Mouse (Mus musculus): ENCODE measurements around the gene Faap20. TPM values are rescaled to one million over a fixed set of nuclear protein-coding genes. Genes with fewer than 3 reads are reported as not detected.

Gene Faap20
- polyA plus RNA-seq, 1 experiment: 30.6 TPM

GRCm38 (mm10) chr4:155218104-155218732 is 31.4 kb upstream of the Faap20 start:
- peaks cover 85% of the 10 kb centered on the region for H3K79me3 ChIP-seq (ENCODE audit: low read depth)
- H3K27me3 ChIP-seq (ENCODE audit: control insufficient read depth, insufficient read depth, insufficient read length): no peaks in the 10 kb centered on the region
- TF ChIP-seq CTCF (IDR thresholded peaks at IDR 0.05; ENCODE audit: control insufficient read depth, insufficient read depth, insufficient read length) (no peak), FOSL1 (IDR thresholded peaks at IDR 0.05; ENCODE audit: insufficient read depth, low read length, poor library complexity, severe bottlenecking) (no peak)
- H3K36me3 ChIP-seq (ENCODE audit: control insufficient read depth, insufficient read depth): peaks cover 9% of the 10 kb centered on the region
- H3K4me3 ChIP-seq (ENCODE audit: insufficient read depth, poor library complexity, severe bottlenecking): no peak overlapping the region
- H3ac ChIP-seq (ENCODE audit: control insufficient read depth, insufficient read length, low read depth): no peak overlapping the region
- peaks cover 94% of the 10 kb centered on the region for H3K79me2 ChIP-seq (ENCODE audit: control insufficient read depth, insufficient read depth)

GRCm38 (mm10) chr4:155219271-155220212 is 30.1 kb upstream of the Faap20 start:
- Histone ChIP-seq H3K79me3 (ENCODE audit: low read depth) (peaks cover 72% of the 10 kb centered on the region), H3K36me3 (ENCODE audit: control insufficient read depth, insufficient read depth) (peaks cover 9% of the 10 kb centered on the region), H3K4me3 (ENCODE audit: insufficient read depth, poor library complexity, severe bottlenecking) (peak overlapping the region; percentile 78), H3K79me2 (ENCODE audit: control insufficient read depth, insufficient read depth) (peaks cover 81% of the 10 kb centered on the region), H3K27me3 (ENCODE audit: control insufficient read depth, insufficient read depth, insufficient read length) (no peaks in the 10 kb centered on the region), H3ac (ENCODE audit: control insufficient read depth, insufficient read length, low read depth) (peak overlapping the region; percentile 61)
- TF ChIP-seq MYOD1 (IDR thresholded peaks at IDR 0.05; ENCODE audit: control insufficient read depth, insufficient read length, low read depth): no peak
- TF ChIP-seq USF1 (IDR thresholded peaks at IDR 0.05; ENCODE audit: low read depth): peak; percentile 62

GRCm38 (mm10) chr4:155220213-155221100 is 29.1 kb upstream of the Faap20 start:
- peak overlapping the region; percentile 78 for H3K4me3 ChIP-seq (ENCODE audit: insufficient read depth, poor library complexity, severe bottlenecking)
- H3K36me3 ChIP-seq (ENCODE audit: control insufficient read depth, insufficient read depth): peaks cover 9% of the 10 kb centered on the region
- TF ChIP-seq MYOG (IDR thresholded peaks at IDR 0.05; ENCODE audit: control insufficient read depth, extremely low read depth, insufficient read length) (no peak), CEBPB (IDR thresholded peaks at IDR 0.05; ENCODE audit: low read depth) (no peak), USF1 (IDR thresholded peaks at IDR 0.05; ENCODE audit: low read depth) (no peak), MYOD1 (IDR thresholded peaks at IDR 0.05; ENCODE audit: control insufficient read depth, insufficient read length, low read depth) (no peak), CTCF (IDR thresholded peaks at IDR 0.05; ENCODE audit: control insufficient read depth, insufficient read depth, insufficient read length) (no peak), MAX (IDR thresholded peaks at IDR 0.05) (no peak), FOSL1 (IDR thresholded peaks at IDR 0.05; ENCODE audit: insufficient read depth, low read length, poor library complexity, severe bottlenecking) (no peak)
- H3K79me2 ChIP-seq (ENCODE audit: control insufficient read depth, insufficient read depth): peaks cover 72% of the 10 kb centered on the region
- no peaks in the 10 kb centered on the region for H3K27me3 ChIP-seq (ENCODE audit: control insufficient read depth, insufficient read depth, insufficient read length)
- peak overlapping the region; percentile 75 for H3ac ChIP-seq (ENCODE audit: control insufficient read depth, insufficient read length, low read depth)
- H3K79me3 ChIP-seq (ENCODE audit: low read depth): peaks cover 62% of the 10 kb centered on the region

- H3K4me3 ChIP-seq (ENCODE audit: insufficient read depth, poor library complexity, severe bottlenecking): peak overlapping the region; percentile 78
- H3ac ChIP-seq (ENCODE audit: control insufficient read depth, insufficient read length, low read depth): peak overlapping the region; percentile 75
- TF ChIP-seq MYOG (IDR thresholded peaks at IDR 0.05; ENCODE audit: control insufficient read depth, extremely low read depth, insufficient read length) (no peak), USF1 (IDR thresholded peaks at IDR 0.05; ENCODE audit: low read depth) (no peak), CEBPB (IDR thresholded peaks at IDR 0.05; ENCODE audit: low read depth) (no peak), CTCF (IDR thresholded peaks at IDR 0.05; ENCODE audit: control insufficient read depth, insufficient read depth, insufficient read length) (no peak)
- H3K36me3 ChIP-seq (ENCODE audit: control insufficient read depth, insufficient read depth): peaks cover 9% of the 10 kb centered on the region
- H3K79me2 ChIP-seq (ENCODE audit: control insufficient read depth, insufficient read depth): peaks cover 65% of the 10 kb centered on the region
- H3K79me3 ChIP-seq (ENCODE audit: low read depth): peaks cover 58% of the 10 kb centered on the region
- H3K27me3 ChIP-seq (ENCODE audit: control insufficient read depth, insufficient read depth, insufficient read length): no peaks in the 10 kb centered on the region
These were observed 28.5 kb upstream of the Faap20 start for GRCm38 (mm10) chr4:155221106-155221505.

GRCm38 (mm10) chr4:155221599-155222551 is 27.7 kb upstream of the Faap20 start:
- Histone ChIP-seq H3ac (ENCODE audit: control insufficient read depth, insufficient read length, low read depth) (peak overlapping the region; percentile 75), H3K4me3 (ENCODE audit: insufficient read depth, poor library complexity, severe bottlenecking) (peak overlapping the region; percentile 78), H3K79me2 (ENCODE audit: control insufficient read depth, insufficient read depth) (peaks cover 57% of the 10 kb centered on the region), H3K27me3 (ENCODE audit: control insufficient read depth, insufficient read depth, insufficient read length) (no peaks in the 10 kb centered on the region), H3K36me3 (ENCODE audit: control insufficient read depth, insufficient read depth) (peaks cover 9% of the 10 kb centered on the region), H3K79me3 (ENCODE audit: low read depth) (peaks cover 53% of the 10 kb centered on the region)
- no peak for TF ChIP-seq CTCF (IDR thresholded peaks at IDR 0.05; ENCODE audit: control insufficient read depth, insufficient read depth, insufficient read length)
- TF ChIP-seq MAX (IDR thresholded peaks at IDR 0.05): peak; percentile 12
- TF ChIP-seq USF1 (IDR thresholded peaks at IDR 0.05; ENCODE audit: low read depth): no peak
- TF ChIP-seq MYOD1 (IDR thresholded peaks at IDR 0.05; ENCODE audit: control insufficient read depth, insufficient read length, low read depth): no peak
